Mouse (Mus musculus) ES-Bruce4 (cell line): ENCODE results near the gene Fam122c.

Experiments
- CTCF ChIP-seq: IDR thresholded peaks from one replicate; pipeline ENCODE4 v1.8.1; 2011; ENCODE audit warnings: low read depth, low read length
- EP300 ChIP-seq: IDR thresholded peaks from 2 replicates; pipeline ENCODE4 v1.6.1; 2011; ENCODE audit warnings: low read depth, low read length; ENCODE audit not compliant: insufficient read depth
- POLR2A ChIP-seq: IDR thresholded peaks from one replicate; pipeline ENCODE4 v1.8.1; 2011; ENCODE audit warnings: low read length; ENCODE audit not compliant: insufficient read depth

DNA sequence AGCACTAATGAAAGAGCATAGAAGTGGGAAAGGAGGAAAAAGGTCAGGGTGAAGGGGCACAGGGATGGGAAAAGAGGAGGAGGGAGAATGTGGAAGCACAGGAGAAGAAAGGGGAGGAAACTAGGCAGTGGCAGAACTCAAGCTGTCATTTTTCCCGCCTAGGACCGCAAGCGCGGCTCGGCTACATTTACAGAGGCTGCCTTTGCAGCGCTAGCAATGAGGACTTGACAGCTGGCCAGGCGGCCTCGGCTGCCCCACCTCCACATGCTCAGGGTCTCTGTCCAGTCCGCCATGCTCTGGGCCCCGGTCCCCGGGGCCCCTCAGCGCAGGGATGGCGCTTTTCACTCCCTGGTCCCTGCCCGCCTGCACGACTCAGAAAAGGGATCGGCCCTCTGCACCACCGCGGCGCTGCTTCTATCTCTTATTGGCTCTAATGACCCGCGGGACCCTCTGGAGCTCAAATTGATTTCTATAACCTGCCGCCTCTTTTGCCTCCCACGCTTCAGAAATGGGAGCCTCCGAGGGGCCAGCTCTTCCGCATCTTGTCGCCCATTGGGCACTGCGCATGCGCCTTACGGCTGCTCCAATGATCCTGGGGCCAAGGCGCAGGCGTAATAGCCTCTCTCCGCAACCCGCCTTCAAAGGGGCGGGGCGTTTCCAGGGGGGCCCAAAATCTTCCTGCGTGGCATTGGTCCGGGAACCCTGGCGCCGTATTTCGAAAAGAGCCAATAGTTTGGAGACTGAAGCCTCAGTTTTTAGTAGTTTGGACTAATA is 3.7 kb upstream of the Fam122c start, which contains the start of gene Fam122b:
- TF ChIP-seq POLR2A = no peak
- no peak for TF ChIP-seq CTCF
- TF ChIP-seq EP300 = no peak
